Comparison of ENCODE assay signal across 24 mouse cellular contexts in the genomic region with DNA sequence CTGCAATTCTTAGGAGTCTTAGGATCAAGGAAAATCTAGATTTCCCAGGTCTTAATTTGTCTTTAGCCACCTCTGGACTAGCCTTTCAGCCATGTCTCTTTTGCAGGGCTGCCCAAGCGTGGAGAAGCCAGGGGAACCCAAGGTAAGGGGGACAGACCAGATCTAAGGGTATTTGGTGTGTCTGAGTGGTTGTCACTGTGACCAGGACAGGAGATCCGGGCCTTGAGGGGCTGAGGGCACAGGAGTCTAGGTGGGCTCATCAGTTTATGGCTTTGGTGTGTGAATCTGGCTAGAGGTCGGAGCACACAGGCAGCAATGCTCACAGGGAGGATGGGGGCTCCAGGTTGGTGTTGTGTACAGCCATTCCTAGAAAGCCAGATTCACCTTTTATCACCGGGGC. TPM values are rescaled to one million over a fixed set of nuclear protein-coding genes. Genes with fewer than 3 reads are reported as not detected.
A peak's percentile ranks its signal among the peaks of the same experiment; 100 is the strongest.
DNase-seq lines count a peak whose midpoint lies in the region; ATAC-seq and TF ChIP-seq lines count a peak whose summit lies in the region.
"Had no signal": no experiment of that assay in that cellular context is flagged by ENCODE, and none has a peak within 500 bp of the region (broad histone marks: within the 10 kb centered on the region; RNA-seq: fewer than 3 reads in every experiment).

No protein-coding gene starts in this region.

- WGBS in forebrain, embryonic 10.5 days: 87% methylated on average over 4 of the region's 4 CpGs
- 88% methylated on average over 4 of the region's 4 CpGs for WGBS in forebrain, embryonic 11.5 days

- in situ Hi-C loops in ES-E14 (cut with MboI; ENCODE audit: low sequenced_read_pairs in 2 of 2, unreplicated experiment in 2 of 2): no loop called here

- no peaks in the 10 kb centered on the region; the same call in 1 of the 2 replicates for H3K9me3 ChIP-seq in forebrain, embryonic 10.5 days
- peaks cover 3% of the 10 kb centered on the region; the same call in 1 of the 2 replicates for H3K9me3 ChIP-seq in forebrain, embryonic 11.5 days (ENCODE audit: control insufficient read depth, low read length)
- no peaks in the 10 kb centered on the region for H3K9me3 ChIP-seq in E14TG2a.4 (ENCODE audit: low read length)
- H3K9me3 ChIP-seq in ES-E14 (ENCODE audit: control insufficient read depth, insufficient read depth, low read depth, low read length): no peaks in the 10 kb centered on the region
- H3K9me3 ChIP-seq: embryonic facial prominence, embryonic 10.5 days; embryonic facial prominence, embryonic 12.5 days; forebrain, embryonic 13.5 days; forebrain, embryonic 15.5 days had no signal

- DNase-seq in forebrain, embryonic 10.5 days (ENCODE audit: extremely low spot score, low spot score): no peak
- no peak for DNase-seq in forebrain, embryonic 11.5 days (ENCODE audit: low spot score)
- DNase-seq in ES-E14 (ENCODE audit: low read depth, low spot score): no peak
- no peak for DNase-seq in adrenal gland, postnatal 25 days
- DNase-seq: adrenal gland, adult 2 months; adrenal gland, postnatal 10 days; adrenal gland, postnatal 36 days; B cell, adult 2 months; cerebellum, adult 11-12 months; cerebellum, adult 2 months; cerebellum, adult 9-10 months; cerebellum, postnatal 10 days; cerebellum, postnatal 25 days; forebrain, postnatal 0 days had no signal

- peaks cover 28% of the 10 kb centered on the region for H3K4me1 ChIP-seq in forebrain, embryonic 10.5 days
- H3K4me1 ChIP-seq in forebrain, embryonic 11.5 days (replicated peaks; ENCODE audit: control insufficient read depth, insufficient read depth, low read length): peaks cover 4% of the 10 kb centered on the region; the same call in 1 of the 2 replicates
- peaks cover 54% of the 10 kb centered on the region for H3K4me1 ChIP-seq in E14TG2a.4 (replicated peaks; ENCODE audit: low read depth, low read length)
- H3K4me1 ChIP-seq in ES-E14 (ENCODE audit: control insufficient read depth in 2 of 2, insufficient read depth in 2 of 2, low read length in 2 of 2, poor library complexity in 1 of 2): peaks cover 2 to 16% of the 10 kb centered on the region in 2 experiments; a peak in 2 of 4 replicates

- no peak overlapping the region for H3K4me2 ChIP-seq in forebrain, embryonic 11.5 days (ENCODE audit: low read depth, low read length, severe bottlenecking)

- TF ChIP-seq CTCF in E14TG2a.4 (conservative IDR thresholded peaks at IDR 0.05; ENCODE audit: low read length): no peak

- no peak overlapping the region for H3K27ac ChIP-seq in forebrain, embryonic 10.5 days
- H3K27ac ChIP-seq in forebrain, embryonic 11.5 days (ENCODE audit: low read depth, low read length): no peak overlapping the region
- H3K27ac ChIP-seq in ES-E14 (ENCODE audit: insufficient read depth, low read depth, low read length, poor library complexity, severe bottlenecking): no peak overlapping the region
- H3K27ac ChIP-seq: embryonic facial prominence, embryonic 12.5 days; forebrain, embryonic 13.5 days; forebrain, embryonic 15.5 days had no signal

- peaks cover 41% of the 10 kb centered on the region for H3K27me3 ChIP-seq in forebrain, embryonic 10.5 days (ENCODE audit: poor library complexity, severe bottlenecking)
- H3K27me3 ChIP-seq in forebrain, embryonic 11.5 days (ENCODE audit: control insufficient read depth, insufficient read depth, low read length): 0 out of 2 replicates have a peak, but pooled peaks cover 2% of the 10 kb centered on the region
- 0 out of 2 replicates have a peak, but pooled peaks cover 4% of the 10 kb centered on the region for H3K27me3 ChIP-seq in E14TG2a.4 (ENCODE audit: insufficient read depth, low read length)
- H3K27me3 ChIP-seq: CH12.LX had no signal

- H3K9ac ChIP-seq in forebrain, embryonic 11.5 days (ENCODE audit: low read length): no peak overlapping the region
- peak overlapping the region; percentile 63; the same call in 1 of the 2 replicates for H3K9ac ChIP-seq in ES-E14 (ENCODE audit: insufficient read depth, low read depth, low read length, poor library complexity, severe bottlenecking)
- H3K9ac ChIP-seq: embryonic facial prominence, embryonic 12.5 days; forebrain, embryonic 13.5 days; forebrain, embryonic 15.5 days; forebrain, postnatal 0 days had no signal

- 0 out of 2 replicates have a peak overlapping the region, but pooled peaks have one; percentile 67 for H3K4me3 ChIP-seq in forebrain, embryonic 10.5 days
- H3K4me3 ChIP-seq in forebrain, embryonic 11.5 days (ENCODE audit: low read depth, low read length): no peak overlapping the region
- H3K4me3 ChIP-seq in E14TG2a.4 (replicated peaks; ENCODE audit: low read length) (peak overlapping the region; percentile 79), ES-E14 (ENCODE audit: insufficient read depth in 1 of 2, low read depth in 1 of 2, low read length in 2 of 2, poor library complexity in 1 of 2, severe bottlenecking in 1 of 2) (no peak overlapping the region)

- no peak for ATAC-seq in forebrain, embryonic 11.5 days (replicated peaks; ENCODE audit: low FRiP score)
- ATAC-seq: CD4-positive, CD25-positive, alpha-beta regulatory T cell, adult 4 months; forebrain, embryonic 13.5 days; forebrain, embryonic 15.5 days; forebrain, postnatal 0 days had no signal

- no peaks in the 10 kb centered on the region for H3K36me3 ChIP-seq in forebrain, embryonic 10.5 days (replicated peaks)
- no peaks in the 10 kb centered on the region for H3K36me3 ChIP-seq in forebrain, embryonic 11.5 days (ENCODE audit: control insufficient read depth, insufficient read depth, low read length)
- H3K36me3 ChIP-seq in E14TG2a.4 (ENCODE audit: insufficient read depth, low read length) (no peaks in the 10 kb centered on the region), ES-E14 (ENCODE audit: control insufficient read depth, insufficient read depth, low read length, poor library complexity, severe bottlenecking) (no peaks in the 10 kb centered on the region)
- H3K36me3 ChIP-seq: embryonic facial prominence, embryonic 10.5 days; embryonic facial prominence, embryonic 12.5 days; forebrain, embryonic 15.5 days had no signal

TF ChIP-seq in ES-E14, 5 proteins besides CTCF, POLR2A, EP300 and RAD21:
- TF ChIP-seq CHD2 (IDR thresholded peaks at IDR 0.05; ENCODE audit: low read depth, low read length) (no peak), MAFK (IDR thresholded peaks at IDR 0.05; ENCODE audit: insufficient read depth, low read depth, low read length) (no peak), ZNF384 (IDR thresholded peaks at IDR 0.05; ENCODE audit: low read depth, low read length) (no peak), ZC3H11A (IDR thresholded peaks at IDR 0.05; ENCODE audit: borderline replicate concordance, low read depth, low read length) (no peak), HCFC1 (IDR thresholded peaks at IDR 0.05; ENCODE audit: borderline replicate concordance, insufficient read depth, low read length) (no peak)

RNA-seq across cellular contexts. Expression of gene Cd52, which starts 14.2 kb away (rescaled TPM):
- 4.1 and 5.0 TPM in 2 replicates for polyA plus RNA-seq in forebrain, embryonic 10.5 days (2016; fragmentation: Nextera tagmentation; extraction: Ambion mirVana)
- 2.5 and 2.6 TPM in 2 replicates for polyA plus RNA-seq in forebrain, embryonic 11.5 days (2014; fragmentation: Nextera tagmentation; extraction: Ambion mirVana)
- total RNA-seq in ES-E14 (2012; rRNA removed): 1.5 and 13.0 TPM in 2 replicates
- total RNA-seq in adrenal gland, postnatal 25 days (2021): 3.5 and 8.4 TPM in 2 replicates

RNA-seq across cellular contexts. Expression of gene Crybg2, which starts 20.1 kb away (rescaled TPM):
- polyA plus RNA-seq in forebrain, embryonic 10.5 days (2016; fragmentation: Nextera tagmentation; extraction: Ambion mirVana): 1.7 and 3.5 TPM in 2 replicates
- polyA plus RNA-seq in forebrain, embryonic 11.5 days (2014; fragmentation: Nextera tagmentation; extraction: Ambion mirVana): 1.9 and 2.5 TPM in 2 replicates
- total RNA-seq in ES-E14 (2012; rRNA removed): 12.6 and 30.9 TPM in 2 replicates
- total RNA-seq in adrenal gland, postnatal 25 days (2021): 0.15 TPM in 1 of 2 replicates, not detected in the other
- total RNA-seq: adrenal gland, postnatal 36 days had no signal

RNA-seq across cellular contexts. Expression of gene Ubxn11, which starts 21.7 kb away (rescaled TPM):
- 6.3 and 7.3 TPM in 2 replicates for polyA plus RNA-seq in forebrain, embryonic 10.5 days (2016; fragmentation: Nextera tagmentation; extraction: Ambion mirVana)
- 6.6 and 7.0 TPM in 2 replicates for polyA plus RNA-seq in forebrain, embryonic 11.5 days (2014; fragmentation: Nextera tagmentation; extraction: Ambion mirVana)
- total RNA-seq in ES-E14 (2012; rRNA removed): 12.4 and 23.3 TPM in 2 replicates
- total RNA-seq in adrenal gland, postnatal 25 days (2021): 8.1 and 9.4 TPM in 2 replicates

RNA-seq across cellular contexts. Expression of gene Zfp683, which starts 27.0 kb away (rescaled TPM):
- polyA plus RNA-seq in forebrain, embryonic 10.5 days (2016; fragmentation: Nextera tagmentation; extraction: Ambion mirVana): not detected in 2 replicates
- not detected in 2 replicates for polyA plus RNA-seq in forebrain, embryonic 11.5 days (2014; fragmentation: Nextera tagmentation; extraction: Ambion mirVana)
- not detected in 2 replicates for total RNA-seq in ES-E14 (2012; rRNA removed)
- total RNA-seq in adrenal gland, postnatal 25 days (2021): not detected in 2 replicates
- total RNA-seq: adrenal gland, postnatal 36 days; CH12.LX; forebrain, postnatal 0 days; MEL had no signal
- polyA plus RNA-seq: cerebellum, adult 2 months; cortical plate, adult 2 months; embryonic facial prominence, embryonic 10.5 days; embryonic facial prominence, embryonic 12.5 days; embryonic facial prominence, embryonic 14.5 days; forebrain, embryonic 13.5 days; forebrain, embryonic 15.5 days; forebrain, postnatal 0 days had no signal

RNA-seq across cellular contexts. Expression of gene Sh3bgrl3, which starts 47.9 kb away (rescaled TPM):
- 267 and 270 TPM in 2 replicates for polyA plus RNA-seq in forebrain, embryonic 10.5 days (2016; fragmentation: Nextera tagmentation; extraction: Ambion mirVana)
- 264 and 278 TPM in 2 replicates for polyA plus RNA-seq in forebrain, embryonic 11.5 days (2014; fragmentation: Nextera tagmentation; extraction: Ambion mirVana)
- 87.2 and 96.5 TPM in 2 replicates for total RNA-seq in ES-E14 (2012; rRNA removed)
- 62.5 and 73.2 TPM in 2 replicates for total RNA-seq in adrenal gland, postnatal 25 days (2021)

Comparison
In these comparisons a context has a peak if more than half of its experiments do, and no peak if none do; other contexts are left out.
1. H3K4me3 ChIP-seq: peak in forebrain, embryonic 10.5 days (single experiment) and E14TG2a.4 (single experiment); none in forebrain, embryonic 11.5 days (single experiment) and ES-E14 (0 of 2).